Mouse (Mus musculus) spleen, adult 2 months (tissue): ENCODE measurements around the gene Gclm. TPM values are rescaled to one million over a fixed set of nuclear protein-coding genes. Genes with fewer than 3 reads are reported as not detected.

ENCODE experiments used
- DNase-seq, 2 experiments: peaks; one replicate each; pipeline versions ENCODE4 v3.0.0 to v3.0.0-alpha.2; 2012 to 2021; ENCODE audit warnings: low spot score in 2 of 2, low read depth in 1 of 2
- H3K27ac ChIP-seq: fragments of 200-500 bp; 2 replicates; pipeline ENCODE4 v1.5.1; 2012; ENCODE audit warnings: low read length, inconsistent platforms; ENCODE audit not compliant: insufficient read depth
- H3K27me3 ChIP-seq: fragments of 200-500 bp; 2 replicates; pipeline ENCODE4 v1.6.1; 2012; ENCODE audit warnings: mild to moderate bottlenecking, moderate library complexity, low read length, inconsistent platforms; ENCODE audit not compliant: control insufficient read depth, insufficient read depth
- H3K36me3 ChIP-seq: fragments of 200-500 bp; 2 replicates; pipeline ENCODE4 v1.6.1; 2012; ENCODE audit warnings: mild to moderate bottlenecking, low read length, inconsistent platforms; ENCODE audit not compliant: control insufficient read depth, insufficient read depth
- H3K4me1 ChIP-seq: fragments of 200-500 bp; 2 replicates; pipeline ENCODE4 v1.6.1; 2011; ENCODE audit warnings: inconsistent platforms; ENCODE audit not compliant: control insufficient read depth, insufficient read depth, insufficient read length
- H3K4me3 ChIP-seq: fragments of 200-500 bp; 2 replicates; pipeline ENCODE4 v1.5.1; 2011; ENCODE audit warnings: mild to moderate bottlenecking, inconsistent platforms; ENCODE audit not compliant: insufficient read depth, insufficient read length; ENCODE audit errors: extremely low read depth
- CTCF ChIP-seq: fragments of 200-500 bp; IDR thresholded peaks from 2 replicates; pipeline ENCODE4 v1.5.1; 2011; ENCODE audit warnings: mild to moderate bottlenecking, inconsistent platforms; ENCODE audit not compliant: insufficient read depth, insufficient read length, insufficient replicate concordance; ENCODE audit errors: extremely low read depth
- POLR2A ChIP-seq: fragments of 200-500 bp; IDR thresholded peaks from 2 replicates; pipeline ENCODE4 v1.6.1; 2011; ENCODE audit warnings: low read depth, low read length, inconsistent platforms
- WGBS: fragments of 180-500 bp; shearing (Covaris S2); methylation state at CpG from one replicate; pipeline ENCODE4 v1.1.7; 2018; 5-methylcytosine and 5-hydroxymethylcytosine counted together
- polyA plus RNA-seq: library from polyadenylated mRNA; depleted of rRNA; stranded (reverse); fragments of >200 nt; gene quantifications from 2 replicates; pipeline ENCODE4 v1.2.3, GENCODE M21; 2012

Gene Gclm
- polyA plus RNA-seq, 1 experiment = 89.3 TPM

- H3K27me3 ChIP-seq = no peaks in the 10 kb centered on the region
- no peaks in the 10 kb centered on the region; the same call in 1 of the 2 replicates for H3K4me1 ChIP-seq
- H3K4me3 ChIP-seq = no peak overlapping the region
- TF ChIP-seq POLR2A (no peak), CTCF (no peak)
- no peaks in the 10 kb centered on the region for H3K36me3 ChIP-seq
- 14% methylated on average over 5 of the region's 5 CpGs for WGBS
- peak overlapping the region; percentile 19; the same call in 1 of the 2 replicates for H3K27ac ChIP-seq
- DNase-seq = no peak
These were observed 43.0 kb upstream of the Gclm start for GRCm38 (mm10) chr3:122202307-122202732.

GRCm38 (mm10) chr3:122203675-122204329 is 41.6 kb upstream of the Gclm start:
- TF ChIP-seq CTCF (no peak), POLR2A (no peak)
- no peaks in the 10 kb centered on the region for H3K36me3 ChIP-seq
- 89% methylated on average over 9 of the region's 9 CpGs for WGBS
- no peak overlapping the region for H3K4me3 ChIP-seq
- H3K4me1 ChIP-seq = peaks cover 2% of the 10 kb centered on the region; the same call in 1 of the 2 replicates
- DNase-seq = no peak
- H3K27me3 ChIP-seq = no peaks in the 10 kb centered on the region
- no peak overlapping the region for H3K27ac ChIP-seq

GRCm38 (mm10) chr3:122205753-122206152 is 39.6 kb upstream of the Gclm start:
- Histone ChIP-seq H3K27me3 (no peaks in the 10 kb centered on the region), H3K4me3 (no peak overlapping the region), H3K36me3 (no peaks in the 10 kb centered on the region), H3K27ac (no peak overlapping the region), H3K4me1 (peaks cover 2% of the 10 kb centered on the region; the same call in 1 of the 2 replicates)
- WGBS = 92% methylated on average over 6 of the region's 6 CpGs
- no peak for TF ChIP-seq CTCF
- TF ChIP-seq POLR2A = no peak
- no peak for DNase-seq

GRCm38 (mm10) chr3:122206279-122207070 is 38.9 kb upstream of the Gclm start:
- DNase-seq = no peak
- 86% methylated on average over 8 of the region's 8 CpGs for WGBS
- H3K27me3 ChIP-seq = no peaks in the 10 kb centered on the region
- no peak overlapping the region for H3K4me3 ChIP-seq
- H3K4me1 ChIP-seq = peaks cover 2% of the 10 kb centered on the region; the same call in 1 of the 2 replicates
- no peak overlapping the region for H3K27ac ChIP-seq
- no peak for TF ChIP-seq POLR2A
- TF ChIP-seq CTCF = no peak
- H3K36me3 ChIP-seq = no peaks in the 10 kb centered on the region

GRCm38 (mm10) chr3:122207766-122208165 is 37.6 kb upstream of the Gclm start:
- DNase-seq = no peak
- Histone ChIP-seq H3K4me3 (no peak overlapping the region), H3K27me3 (no peaks in the 10 kb centered on the region), H3K27ac (no peak overlapping the region), H3K36me3 (no peaks in the 10 kb centered on the region), H3K4me1 (peaks cover 2% of the 10 kb centered on the region; the same call in 1 of the 2 replicates)
- no peak for TF ChIP-seq CTCF
- no peak for TF ChIP-seq POLR2A
- 90% methylated on average over 6 of the region's 6 CpGs for WGBS

- H3K27me3 ChIP-seq = no peaks in the 10 kb centered on the region
- H3K27ac ChIP-seq = no peak overlapping the region
- peaks cover 2% of the 10 kb centered on the region; the same call in 1 of the 2 replicates for H3K4me1 ChIP-seq
- H3K4me3 ChIP-seq = no peak overlapping the region
- WGBS = 67% methylated on average over 15 of the region's 15 CpGs
- TF ChIP-seq POLR2A = no peak
- TF ChIP-seq CTCF = no peak
- DNase-seq = no peak
- no peaks in the 10 kb centered on the region for H3K36me3 ChIP-seq
These were observed 36.8 kb upstream of the Gclm start for GRCm38 (mm10) chr3:122208296-122209225.
